Mouse (Mus musculus): ENCODE measurements around the gene Epb41l5.

The Epb41l5 gene

GRCm38 (mm10) chr1:119501881-119502280 lies 146.9 kb downstream of the Epb41l5 start:
- no peak for DNase-seq (ENCODE audit: low spot score in 2 of 2)

- DNase-seq (ENCODE audit: low spot score in 2 of 2): no peak
These were observed 149.3 kb downstream of the Epb41l5 start for GRCm38 (mm10) chr1:119499456-119499855.

GRCm38 (mm10) chr1:119498536-119499231 lies 150.1 kb downstream of the Epb41l5 start:
- no peak for DNase-seq (ENCODE audit: low spot score in 2 of 2)

- no peak for DNase-seq (ENCODE audit: low spot score in 2 of 2)
These were observed 151.3 kb downstream of the Epb41l5 start for GRCm38 (mm10) chr1:119497346-119498004.

- no peak for DNase-seq (ENCODE audit: low spot score in 2 of 2)
These were observed 153.4 kb downstream of the Epb41l5 start for GRCm38 (mm10) chr1:119495396-119495775.

All from heart, adult 9 months (tissue).